Mouse (Mus musculus): ENCODE results near the gene Adrb1. TPM values are rescaled to one million over a fixed set of nuclear protein-coding genes. Genes with fewer than 3 reads are reported as not detected.

Adrb1 gene
- polyA plus RNA-seq, 1 experiment from 2014 or later = 1.3 TPM

Other genes starting within 250 kb of the Adrb1 start
- 10.9 and 11.0 TPM in 2 replicates for gene Dclre1a, start 174.0 kb upstream of the Adrb1 start, polyA plus RNA-seq (2015; fragmentation: Nextera tagmentation; extraction: Ambion mirVana)
- gene Nhlrc2, start 173.9 kb upstream of the Adrb1 start, polyA plus RNA-seq (2015; fragmentation: Nextera tagmentation; extraction: Ambion mirVana) = 7.8 and 7.9 TPM in 2 replicates
- 22.2 and 27.3 TPM in 2 replicates for gene Ccdc186, start 100.0 kb downstream of the Adrb1 start, polyA plus RNA-seq (2015; fragmentation: Nextera tagmentation; extraction: Ambion mirVana)
- 0.98 and 1.1 TPM in 2 replicates for gene Tdrd1, start 104.0 kb downstream of the Adrb1 start, polyA plus RNA-seq (2015; fragmentation: Nextera tagmentation; extraction: Ambion mirVana)
- gene Vwa2, start 152.1 kb downstream of the Adrb1 start, polyA plus RNA-seq (2015; fragmentation: Nextera tagmentation; extraction: Ambion mirVana) = 0.57 and 0.70 TPM in 2 replicates

Data from midbrain, embryonic 16.5 days (tissue).